Mouse (Mus musculus): ENCODE measurements at regions not wholly inside any gene's neighbourhood (a gene's known extent, or its start where the extent isn't known, plus 50 kb on each side); places are given as distances from the start of the nearest gene placed in this dataset.
"Not testable (repeated sequence)": the region's sequence is repeated elsewhere in the genome, so short reads cannot be mapped to it uniquely, and the experiment has no call there.

DNA sequence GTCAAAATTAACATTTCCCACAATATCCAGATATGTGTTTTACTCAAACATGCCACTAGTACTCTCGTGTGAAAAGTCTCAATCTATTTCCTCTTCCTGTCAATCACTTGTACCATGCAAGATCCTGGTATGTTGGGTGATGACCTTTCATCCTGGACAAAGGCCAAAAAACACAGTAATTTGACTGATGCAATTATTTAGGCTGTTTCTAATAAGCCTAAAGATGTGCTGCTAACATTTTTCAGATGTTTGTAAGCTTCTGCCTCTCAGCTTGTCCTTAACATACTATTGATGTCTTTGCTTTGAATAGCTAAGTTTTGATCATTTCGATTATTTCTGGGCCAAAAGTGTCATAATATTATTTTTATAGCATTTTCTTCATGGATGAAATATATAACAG is 418.4 kb upstream of the Arrdc4 start:
- no peak for ATAC-seq

- no peak for ATAC-seq
These were observed 412.9 kb upstream of the Arrdc4 start for GRCm38 (mm10) chr7:69161916-69162315.

DNA sequence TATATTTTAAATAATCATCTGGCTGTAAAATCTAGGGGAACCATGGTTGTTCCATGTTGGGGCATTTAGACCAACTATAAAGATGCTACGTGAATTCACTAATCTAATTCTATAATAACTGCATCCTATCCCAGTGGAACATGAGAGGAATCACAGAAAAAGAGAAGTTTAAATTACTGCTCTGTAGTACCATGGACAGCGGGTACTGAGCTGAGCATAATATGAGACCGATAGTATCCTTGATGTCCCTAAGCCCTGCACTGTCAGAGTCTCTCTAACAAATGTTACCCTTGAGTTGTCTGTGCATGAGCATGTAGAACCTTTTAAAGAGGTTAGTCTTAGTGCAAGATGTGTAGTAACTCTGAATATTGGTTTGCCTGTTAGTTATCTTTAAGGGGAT is 393.3 kb upstream of the Arrdc4 start:
- no peak for ATAC-seq

- ATAC-seq: no peak
These were observed 384.4 kb upstream of the Arrdc4 start for GRCm38 (mm10) chr7:69133441-69133840.

DNA sequence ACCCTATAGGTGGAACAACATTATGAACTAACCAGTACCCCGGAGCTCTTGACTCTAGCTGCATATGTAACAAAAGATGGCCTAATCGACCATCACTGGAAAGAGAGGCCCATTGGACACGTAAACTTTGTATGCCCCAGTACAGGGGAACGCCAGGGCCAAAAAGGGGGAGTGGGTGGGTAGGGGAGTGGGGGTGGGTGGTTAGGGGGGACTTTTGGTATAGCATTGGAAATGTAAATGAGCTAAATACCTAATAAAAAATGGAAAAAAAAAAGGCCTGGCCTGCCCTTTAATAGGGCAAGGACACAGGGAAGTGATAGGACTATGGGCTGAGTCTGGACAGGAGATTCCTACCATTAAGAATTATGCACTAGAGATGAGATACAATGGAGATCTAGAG is 352.7 kb upstream of the Arrdc4 start:
- not testable (repeated sequence) for ATAC-seq

DNA sequence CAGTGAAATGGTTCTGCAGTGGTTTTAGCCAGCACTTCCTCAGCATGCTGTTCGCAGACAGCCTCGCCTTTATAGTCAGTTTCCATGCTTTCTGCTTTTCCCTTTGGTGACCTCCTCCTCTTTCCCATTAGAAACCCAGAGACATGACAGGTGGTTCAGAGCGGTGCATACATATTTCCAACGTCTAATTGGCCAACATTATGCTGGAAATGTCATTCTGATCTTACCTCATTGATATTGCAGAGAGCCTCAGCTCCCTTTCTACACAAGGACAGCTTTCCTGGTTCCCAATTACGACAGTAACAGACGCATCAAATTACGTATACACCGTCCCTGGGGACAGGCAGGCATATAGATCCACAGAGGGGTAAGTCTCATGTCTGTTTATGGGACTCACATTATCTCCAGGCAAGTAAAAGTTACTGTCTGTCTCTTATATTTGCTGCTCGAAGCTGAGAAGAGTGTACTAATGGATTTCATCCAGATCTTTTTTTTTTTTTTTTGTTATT is 348.6 kb upstream of the Arrdc4 start:
- ATAC-seq: no peak

- ATAC-seq: no peak
These were observed 325.7 kb upstream of the Arrdc4 start for GRCm38 (mm10) chr7:69074780-69075179.

- no peak for ATAC-seq
These were observed 314.0 kb upstream of the Arrdc4 start for GRCm38 (mm10) chr7:69062994-69063393.

GRCm38 (mm10) chr7:69062506-69062905 is 313.5 kb upstream of the Arrdc4 start:
- no peak for ATAC-seq

DNA sequence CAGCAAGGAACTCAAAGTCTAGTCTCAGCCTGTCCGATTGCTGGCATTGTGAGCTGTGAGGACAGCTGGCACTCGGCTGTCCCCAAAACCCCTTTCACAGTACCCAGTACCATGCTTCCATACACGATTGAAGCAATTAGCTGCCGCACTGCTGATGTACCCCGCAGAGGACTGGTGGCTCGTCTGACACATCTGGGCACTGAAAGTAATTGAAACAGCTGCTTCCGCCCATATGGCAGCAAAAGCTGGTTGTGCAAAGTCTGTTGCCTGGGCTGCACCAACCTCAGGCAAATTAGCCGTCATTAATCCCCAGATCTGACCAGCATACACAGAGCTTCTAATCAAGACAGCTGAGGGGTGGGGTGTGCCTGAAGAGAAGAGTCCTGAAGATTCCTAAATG is 313.1 kb upstream of the Arrdc4 start:
- ATAC-seq: no peak

DNA sequence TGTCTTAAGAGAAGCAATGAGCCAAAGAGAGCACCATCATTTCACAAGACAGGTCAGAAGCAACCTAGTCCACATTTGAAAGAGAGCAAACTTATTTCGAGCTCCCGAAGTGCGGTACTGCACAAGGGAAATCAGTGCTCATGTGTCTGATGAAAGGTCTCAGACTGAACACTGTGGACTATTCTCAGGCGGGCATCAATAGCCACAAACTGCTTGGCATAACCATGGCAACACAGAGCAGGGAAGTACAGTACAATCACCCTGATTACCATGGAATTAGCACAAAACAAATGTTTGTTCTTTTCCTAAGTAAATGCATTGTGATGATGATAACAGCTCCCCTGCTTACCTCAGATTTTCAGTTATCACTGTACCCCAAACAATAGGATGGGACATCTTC is 312.2 kb upstream of the Arrdc4 start:
- ATAC-seq: no peak

DNA sequence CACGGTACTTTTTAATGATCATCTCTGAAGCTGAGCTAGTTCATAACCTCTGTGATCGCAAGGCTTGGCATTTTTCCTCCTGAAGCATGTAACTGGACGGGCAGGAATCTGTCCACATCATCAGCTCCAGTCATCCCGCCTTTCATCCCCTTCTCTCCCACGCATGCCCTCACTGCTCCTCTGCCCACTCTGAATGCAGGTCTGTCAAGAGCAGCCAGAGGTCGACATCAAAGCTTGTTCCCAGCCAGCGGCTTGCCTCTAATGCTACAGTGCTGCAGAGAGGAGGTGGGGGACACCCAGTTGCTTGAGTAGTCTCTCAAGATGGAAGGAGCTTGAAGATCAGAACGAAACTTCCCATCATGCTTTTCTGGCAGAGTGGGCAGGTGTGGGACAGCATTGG is 267.5 kb upstream of the Arrdc4 start:
- ATAC-seq: no peak

DNA sequence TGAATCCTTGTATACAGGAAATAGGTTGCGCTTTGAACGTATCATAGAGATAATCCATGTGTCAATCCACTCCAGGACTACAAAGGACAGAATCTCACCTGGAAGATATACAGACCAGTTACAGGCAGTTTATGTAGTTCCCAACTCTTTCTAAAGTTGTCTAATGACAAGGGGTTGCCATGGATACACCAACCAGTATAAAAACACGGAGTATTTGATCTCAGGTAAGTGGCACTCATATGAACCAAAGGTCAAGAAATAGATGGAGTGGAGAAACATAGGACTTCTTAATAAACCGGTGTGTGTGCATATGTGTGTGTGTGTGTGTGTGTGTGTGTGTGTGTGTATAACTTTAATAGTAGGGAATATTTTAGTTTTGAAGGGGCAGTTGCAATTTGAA is 266.0 kb upstream of the Arrdc4 start:
- ATAC-seq: no peak

DNA sequence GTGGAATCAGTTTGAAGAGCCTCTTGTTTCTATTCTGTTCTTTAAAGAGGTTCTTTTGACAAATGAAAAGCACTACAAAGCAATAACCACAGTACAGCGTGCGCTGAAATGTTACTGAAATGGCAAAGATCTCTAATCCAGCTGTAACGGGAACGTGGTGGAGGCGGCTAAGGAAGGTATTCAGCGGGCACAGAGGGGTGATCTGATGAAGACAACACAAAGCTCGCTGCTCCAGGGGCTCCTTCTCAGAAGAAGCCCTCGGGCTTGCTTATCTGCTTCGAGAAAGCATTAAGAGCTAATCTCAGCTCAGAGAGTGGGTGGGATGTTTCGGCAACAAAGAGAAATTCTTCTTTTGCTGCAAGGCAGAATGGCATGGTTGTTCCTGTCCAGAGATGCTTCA is 258.2 kb upstream of the Arrdc4 start:
- ATAC-seq: no peak

GRCm38 (mm10) chr7:68988061-68988460 is 239.0 kb upstream of the Arrdc4 start:
- ATAC-seq: no peak

- ATAC-seq: no peak
These were observed 234.9 kb upstream of the Arrdc4 start for GRCm38 (mm10) chr7:68983937-68984336.

- ATAC-seq: no peak
These were observed 234.0 kb upstream of the Arrdc4 start for GRCm38 (mm10) chr7:68982914-68983502.

DNA sequence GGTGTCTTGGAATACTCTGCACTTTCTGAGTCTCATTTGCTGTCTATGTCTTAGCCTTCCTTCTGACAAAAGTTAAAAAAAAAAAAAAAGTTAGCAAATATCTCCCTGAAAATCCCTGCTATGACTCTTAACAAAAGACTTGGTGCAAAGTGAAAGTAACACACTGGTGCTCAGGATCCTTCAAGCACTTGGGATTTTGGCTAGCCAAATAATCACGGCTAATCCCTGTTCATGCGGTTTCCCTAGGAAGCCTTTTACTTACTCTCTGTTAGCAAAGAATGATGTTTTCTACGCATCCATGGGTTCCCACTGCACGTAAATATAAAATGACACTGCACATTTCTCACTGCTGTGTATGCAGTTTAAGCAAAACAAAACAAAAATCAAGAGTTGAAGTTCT is 229.5 kb upstream of the Arrdc4 start:
- no peak for ATAC-seq

DNA sequence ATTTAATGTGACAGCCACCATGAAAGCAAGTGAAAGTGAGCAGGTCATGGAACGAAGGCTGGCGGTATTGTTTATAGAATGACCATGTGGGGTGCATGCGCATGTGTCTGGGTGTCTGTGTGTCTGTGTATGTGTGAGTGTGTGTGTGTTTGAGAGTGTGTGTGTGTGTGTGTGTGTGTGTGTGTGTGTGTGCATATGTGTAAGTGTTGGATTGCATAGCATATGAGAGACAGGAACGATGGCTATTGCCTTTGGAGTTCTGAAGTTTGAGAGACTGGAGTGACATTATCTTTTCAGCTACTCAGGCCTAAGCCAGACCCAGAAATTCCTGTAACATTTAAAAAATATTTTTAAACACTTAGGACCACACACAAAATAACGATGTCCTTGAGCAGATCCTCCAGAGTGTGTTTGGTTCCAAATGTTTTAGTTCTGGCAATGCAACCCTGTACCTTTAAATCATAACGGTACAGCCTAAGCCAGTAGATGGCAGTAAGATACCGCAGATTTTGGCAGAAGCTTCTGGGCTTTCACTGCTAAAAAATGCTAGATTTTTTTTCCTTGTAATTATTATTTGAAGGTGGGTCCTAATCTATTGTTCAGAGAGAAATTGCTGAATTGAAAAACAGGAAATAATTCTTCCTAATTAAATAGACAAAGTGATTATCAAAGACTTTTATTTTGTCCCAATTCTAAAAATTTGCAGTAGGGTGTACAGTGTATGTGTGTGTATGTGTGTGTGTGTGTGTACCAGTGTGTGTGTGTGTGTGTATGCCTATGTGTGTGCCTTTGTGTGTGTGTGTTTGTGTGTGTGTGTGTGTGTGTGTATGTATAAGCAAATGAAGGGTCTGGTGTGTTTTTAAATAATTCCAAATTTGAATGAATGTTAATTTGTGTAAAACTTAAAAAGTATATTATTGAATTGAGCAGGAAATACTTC is 228.0 kb upstream of the Arrdc4 start:
- ATAC-seq: no peak

DNA sequence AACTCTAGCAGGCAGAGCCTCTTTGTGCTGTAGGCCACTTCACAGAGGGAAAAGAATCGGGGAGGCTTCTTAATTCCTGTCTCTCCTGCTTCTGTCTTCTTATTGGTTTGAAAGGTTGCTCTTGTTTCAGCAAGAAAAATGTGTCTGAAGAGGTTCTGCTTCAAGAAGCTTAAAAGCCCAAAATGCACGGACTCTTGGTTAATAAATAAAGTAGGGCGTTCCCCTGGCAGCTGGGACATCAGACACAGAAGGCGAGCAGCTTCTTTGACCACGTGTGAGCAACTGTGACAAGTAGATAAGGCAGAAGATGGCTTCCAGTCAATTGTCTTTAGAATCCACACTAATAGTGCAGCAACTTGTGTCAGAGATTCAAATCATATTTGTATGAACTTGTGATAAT is 226.9 kb upstream of the Arrdc4 start:
- no peak for ATAC-seq

DNA sequence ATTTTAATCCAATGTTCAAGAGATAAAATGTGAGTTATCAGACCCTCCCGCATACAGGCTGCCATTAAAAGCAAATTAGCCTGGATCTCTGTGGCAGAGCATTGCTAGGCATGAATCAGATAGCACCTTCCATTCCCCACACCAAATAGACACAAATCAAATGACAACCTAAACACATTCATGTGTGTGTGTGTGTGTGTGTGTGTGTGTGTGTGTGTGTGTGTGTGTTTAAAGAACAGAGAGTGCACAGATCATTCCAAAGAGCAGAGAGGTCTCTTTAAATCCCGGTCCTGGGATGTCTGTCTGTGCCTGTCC is 226.5 kb upstream of the Arrdc4 start:
- no peak for ATAC-seq

- no peak for ATAC-seq
These were observed 225.9 kb upstream of the Arrdc4 start for GRCm38 (mm10) chr7:68974761-68975579.
